Mouse (Mus musculus) cerebellum, postnatal 10 days (tissue): ENCODE data around the gene Baiap3.
"Not testable (repeated sequence)": the region's sequence is repeated elsewhere in the genome, so short reads cannot be mapped to it uniquely, and the experiment has no call there.

Source experiments
- DNase-seq, 2 experiments: peaks; one replicate each; pipeline ENCODE4 v3.0.0; 2021; ENCODE audit warnings: mixed read lengths in 2 of 2

Gene Baiap3

DNA sequence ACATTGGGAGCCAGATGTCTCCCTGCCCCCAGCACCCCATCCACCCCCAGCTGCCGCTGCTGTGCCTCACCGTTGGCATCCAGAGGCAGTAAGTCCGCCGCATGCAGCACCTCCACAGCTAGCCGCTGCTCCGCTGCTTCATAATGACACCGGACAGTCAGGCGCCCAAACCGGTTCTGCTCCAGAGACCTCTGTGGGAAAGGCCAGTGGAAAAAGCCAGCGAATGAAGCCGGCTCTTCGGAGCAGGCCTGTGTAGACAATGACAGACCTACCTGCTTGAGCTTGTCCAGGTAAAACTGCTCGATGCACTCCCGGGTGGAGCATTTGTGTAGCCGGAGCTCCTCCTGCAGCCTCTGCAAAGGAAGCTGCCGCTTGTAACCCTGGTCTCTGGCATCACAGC is 11.9 kb downstream of the Baiap3 start:
- DNase-seq, result no peak

DNA sequence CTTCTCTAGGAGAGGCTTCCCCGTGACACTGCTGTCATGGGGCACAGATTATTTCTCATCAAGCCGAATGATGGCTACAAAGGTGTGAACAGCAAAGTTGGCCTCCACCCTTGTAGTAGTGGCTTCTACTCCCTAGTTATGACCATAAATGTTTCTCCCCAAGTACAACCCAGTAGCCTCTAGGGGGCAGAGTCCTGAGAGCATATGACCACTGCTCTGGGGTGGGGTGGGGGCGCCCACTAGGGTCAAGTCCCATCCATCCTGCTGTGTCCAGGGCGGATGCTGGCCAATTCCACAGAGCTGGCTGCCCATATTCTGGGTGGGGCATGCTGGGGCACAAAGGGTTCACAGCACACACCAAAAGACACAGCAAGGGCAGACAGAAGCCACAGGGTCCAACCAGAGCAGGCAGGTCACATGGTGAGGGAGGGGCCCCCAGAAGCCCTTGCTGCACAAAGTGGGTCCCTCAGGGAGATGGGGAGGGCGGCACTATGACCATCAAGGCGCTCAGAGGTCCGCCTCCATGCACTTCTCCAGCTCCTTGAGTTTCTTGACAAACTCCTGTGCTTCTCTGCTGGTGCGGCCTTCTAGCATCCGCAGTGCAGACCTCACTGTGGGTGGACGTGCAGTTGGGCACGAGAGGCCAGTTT is 12.9 kb downstream of the Baiap3 start:
- DNase-seq, result no peak

DNA sequence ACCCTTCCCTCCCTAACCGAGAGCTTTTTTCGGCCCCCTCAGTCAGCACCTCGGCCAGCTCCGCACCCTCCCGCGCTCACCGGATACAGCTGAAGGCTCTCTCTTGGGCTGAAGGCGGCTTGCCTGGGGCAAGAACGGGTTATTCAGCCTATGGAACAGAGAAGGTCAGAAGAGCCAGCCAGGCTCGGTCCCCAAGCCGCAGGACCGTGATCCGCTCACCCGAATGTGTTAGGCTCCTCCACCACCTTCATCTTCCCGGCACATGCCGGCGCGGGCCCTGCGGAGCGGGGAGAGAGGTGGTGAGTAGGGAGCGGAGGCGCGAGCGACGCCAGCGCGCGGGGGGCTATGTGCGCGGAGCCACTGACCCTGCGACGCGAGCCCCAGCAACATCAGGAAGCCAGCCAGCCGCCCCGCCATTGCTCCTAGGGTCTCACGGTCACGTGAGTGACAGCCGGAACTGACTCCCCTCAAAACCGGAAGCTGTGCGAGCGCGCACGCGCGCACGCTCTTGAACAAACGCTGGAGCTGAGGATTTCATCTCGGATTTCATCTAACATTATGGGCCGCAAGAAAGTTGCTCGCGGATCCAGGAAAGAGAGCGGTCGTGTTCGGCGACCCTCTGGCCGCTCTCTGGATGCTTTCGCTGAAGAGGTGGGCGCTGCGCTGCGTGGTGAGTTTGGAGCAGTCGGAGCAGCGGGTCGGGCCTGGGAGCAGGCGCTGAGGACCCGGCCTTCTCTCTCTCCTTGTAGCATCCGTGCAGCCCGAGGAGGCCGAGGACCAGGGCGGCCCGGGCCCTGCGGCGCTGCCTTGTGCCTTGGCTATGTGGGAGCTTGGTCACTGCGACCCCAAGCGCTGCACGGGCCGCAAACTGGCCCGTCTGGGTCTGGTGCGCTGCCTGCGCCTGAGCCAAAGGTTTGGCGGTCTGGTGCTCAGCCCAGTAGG is 16.2 kb downstream of the Baiap3 start, which contains the start of the genes Gnptg and Tsr3:
Gene Gnptg, minus strand, starts transcription at position 430 of the 942 bp plus-strand sequence.
Gene Tsr3, plus strand, starts transcription at position 476 of the 942 bp plus-strand sequence.
- DNase-seq, result peak; percentile 93

DNA sequence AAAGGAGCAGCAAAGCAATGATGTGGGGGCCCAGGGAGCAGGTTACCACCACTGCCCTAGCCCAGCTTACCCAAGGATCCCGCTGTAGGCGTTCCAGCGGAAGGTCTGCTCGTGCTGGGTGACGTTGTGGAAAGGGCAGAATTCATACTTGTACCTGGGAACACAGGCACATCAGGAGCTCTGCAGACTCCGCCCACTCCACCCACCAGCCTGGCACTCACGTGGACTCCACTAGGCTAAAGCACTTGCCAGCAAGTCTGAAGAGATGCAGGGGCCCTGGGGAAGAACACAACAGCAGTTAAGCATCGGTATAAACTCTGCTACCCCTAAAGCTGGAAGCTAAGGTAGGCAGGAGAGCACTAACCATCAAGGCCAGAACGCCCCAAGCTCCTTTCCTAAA is 20.5 kb downstream of the Baiap3 start:
- no peak for DNase-seq

DNA sequence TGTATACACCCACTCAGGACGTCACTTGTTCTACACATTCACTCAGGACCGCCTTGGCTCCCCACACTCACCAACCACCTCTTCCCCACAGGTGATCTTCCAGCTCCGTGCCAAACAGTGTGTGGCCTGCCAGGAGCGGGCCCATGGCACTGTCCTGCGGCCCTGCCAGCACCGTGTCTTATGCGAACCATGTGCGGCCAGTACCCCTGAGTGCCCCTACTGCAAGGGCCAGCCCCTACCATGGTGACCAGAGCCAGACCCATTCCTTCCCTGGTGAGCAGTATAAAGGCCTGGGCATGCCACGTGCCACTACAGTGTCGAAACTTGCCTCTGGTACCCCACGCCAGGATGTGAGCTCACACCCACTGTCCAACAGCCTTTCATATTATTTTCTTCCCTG is 24.5 kb downstream of the Baiap3 start:
- not testable (repeated sequence) for DNase-seq

DNA sequence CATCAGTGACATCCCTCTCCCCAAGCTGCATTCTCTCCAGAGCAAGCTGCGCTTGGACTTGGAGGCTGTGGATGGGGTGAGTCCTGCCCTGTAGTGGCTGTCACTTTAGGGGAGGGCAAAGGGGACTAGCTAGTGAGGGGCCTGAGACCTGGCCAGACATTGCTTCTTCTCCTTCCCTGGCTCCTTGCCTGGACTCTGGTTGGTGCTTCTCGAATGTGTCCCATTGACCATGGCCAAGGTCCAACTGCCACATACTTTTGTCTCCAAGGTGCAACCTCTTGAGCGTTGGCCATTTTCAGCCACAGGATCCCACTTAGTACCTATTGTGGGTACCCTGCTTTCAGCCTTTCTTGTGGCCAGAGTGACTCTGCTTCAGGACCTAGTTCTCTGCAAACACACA is 25.5 kb downstream of the Baiap3 start:
- DNase-seq, result peak; percentile 59 to 68

DNA sequence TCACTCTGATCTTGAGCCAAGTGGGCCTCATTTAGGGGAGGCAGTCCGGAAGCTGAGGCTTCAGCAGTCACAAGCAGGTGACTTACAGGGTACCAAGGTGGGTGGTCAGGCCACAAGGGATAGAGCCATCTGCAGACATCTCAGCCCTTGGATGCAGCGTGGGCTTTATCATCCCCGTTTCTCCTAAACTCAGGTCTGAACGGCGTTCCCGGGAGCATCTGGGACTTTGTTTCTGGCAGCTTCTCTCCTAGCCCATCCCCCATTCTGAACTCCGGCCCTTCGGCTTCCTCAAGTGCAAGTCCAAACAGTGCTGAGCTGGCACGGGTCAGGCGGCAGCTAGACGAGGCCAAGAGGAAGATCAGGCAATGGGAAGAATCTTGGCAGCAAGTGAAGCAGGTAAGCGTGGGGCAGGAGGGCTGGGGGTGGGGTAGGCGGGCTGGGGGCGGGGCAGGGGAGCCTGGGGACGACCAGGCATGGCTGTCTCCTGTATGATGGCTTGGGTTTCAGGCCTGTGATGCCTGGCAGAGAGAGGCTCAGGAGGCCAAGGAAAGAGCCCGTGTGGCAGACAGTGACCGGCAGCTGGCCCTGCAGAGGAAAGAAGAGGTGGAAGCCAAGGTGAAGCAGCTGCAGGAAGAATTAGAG is 26.0 kb downstream of the Baiap3 start:
- DNase-seq, result peak in 1 of 2 experiments; percentile 43

DNA sequence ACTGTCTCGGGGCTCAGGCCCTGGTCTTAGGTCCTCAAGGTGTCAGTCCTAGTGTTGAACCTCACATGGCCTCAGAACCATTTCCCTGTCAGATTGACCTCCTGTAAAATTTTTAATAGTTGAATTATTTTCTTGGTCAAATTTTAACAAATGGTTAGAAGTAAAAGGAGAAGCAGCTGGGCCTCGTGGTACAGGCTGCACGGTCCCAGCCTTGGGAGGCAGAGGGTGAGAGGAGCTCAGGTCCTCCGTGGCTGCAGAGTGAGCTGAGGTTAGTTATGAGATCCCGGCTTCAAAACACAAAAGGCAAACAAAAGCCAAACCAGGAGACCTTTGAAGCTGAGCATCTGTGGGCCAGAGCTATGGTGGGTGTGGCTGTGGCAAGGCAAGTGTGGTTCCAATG is 28.2 kb downstream of the Baiap3 start:
- DNase-seq, result no peak

DNA sequence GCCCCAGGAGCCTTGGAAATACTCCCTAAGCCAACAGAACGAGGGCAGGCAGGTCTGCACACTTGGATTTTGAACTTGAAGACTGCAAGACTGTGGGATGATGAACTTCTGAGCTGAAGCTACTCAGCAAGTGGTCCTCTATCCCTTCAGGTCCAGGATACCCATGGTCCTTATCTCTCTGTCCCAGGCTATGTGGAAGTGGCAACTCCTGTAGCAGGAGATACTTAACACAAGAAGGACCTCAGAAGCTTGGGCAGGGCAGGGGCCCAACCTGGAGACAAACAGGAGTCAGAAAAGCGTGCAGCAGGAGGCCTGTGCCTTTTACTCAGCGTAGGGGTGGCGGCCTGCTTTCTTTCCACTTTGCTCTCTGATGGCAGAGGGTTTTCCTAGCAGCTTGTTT is 30.5 kb downstream of the Baiap3 start:
- no peak for DNase-seq

DNA sequence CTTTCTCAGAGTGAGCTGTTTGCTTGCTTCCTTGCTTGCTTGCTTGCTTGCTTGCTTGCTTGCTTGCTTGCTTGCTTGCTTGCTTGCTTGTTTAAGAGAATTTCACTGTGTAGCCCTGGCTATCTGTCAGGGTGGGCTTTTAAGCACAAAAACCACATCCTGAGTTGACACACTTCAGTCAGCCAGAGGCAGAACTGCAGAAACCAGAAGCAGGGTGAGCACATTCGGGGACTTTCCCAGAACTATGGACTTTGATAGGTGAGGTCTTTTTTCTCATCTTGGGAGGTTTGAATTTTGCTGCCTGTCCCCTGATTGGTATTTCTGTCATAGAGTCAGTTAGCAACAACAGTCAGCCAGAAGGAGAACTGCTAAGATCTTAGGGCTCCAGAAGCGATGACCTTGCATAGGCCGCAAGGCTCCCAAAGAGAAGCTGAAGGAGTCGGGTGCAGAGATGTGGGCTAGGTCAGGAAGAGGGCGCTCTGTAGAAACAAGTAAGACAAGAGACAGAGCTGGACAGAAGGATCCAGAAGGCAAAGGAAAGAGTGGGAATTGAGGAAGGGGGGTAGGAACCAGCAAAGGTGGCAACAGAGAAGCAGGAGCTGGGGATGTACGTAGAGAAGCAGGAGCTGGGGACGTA is 31.5 kb downstream of the Baiap3 start:
- no peak for DNase-seq

DNA sequence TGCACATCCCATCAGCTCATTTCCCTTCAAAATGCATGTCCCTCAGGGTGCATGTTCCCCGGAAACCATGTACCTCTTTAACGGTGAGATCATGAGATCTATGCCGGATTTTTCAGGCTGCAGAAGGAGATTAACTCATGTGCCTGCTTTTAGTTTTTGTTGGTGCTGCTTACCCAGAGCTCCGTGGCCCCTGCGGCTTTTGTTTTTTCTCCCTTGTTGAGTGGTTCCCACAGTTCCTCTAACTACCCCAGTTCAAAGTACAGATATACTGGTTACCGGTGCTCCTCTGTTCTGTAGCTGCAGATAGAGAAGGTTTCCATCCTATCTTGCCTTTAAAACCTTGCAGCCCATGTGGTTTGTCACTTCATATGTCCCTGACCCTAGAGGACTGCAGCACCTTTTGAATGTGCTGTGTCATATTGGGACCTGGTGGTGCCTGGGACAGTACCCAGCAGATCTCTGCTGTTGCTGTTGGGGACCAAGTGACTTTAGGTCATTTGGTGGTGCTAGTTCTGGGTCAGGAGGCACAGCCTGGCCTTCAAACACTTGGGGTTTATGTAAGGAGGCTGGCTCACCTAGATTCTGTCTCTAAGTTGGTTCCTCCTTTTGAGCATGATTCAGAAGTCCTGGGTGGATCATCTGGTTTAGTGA is 33.1 kb downstream of the Baiap3 start:
- no peak for DNase-seq

DNA sequence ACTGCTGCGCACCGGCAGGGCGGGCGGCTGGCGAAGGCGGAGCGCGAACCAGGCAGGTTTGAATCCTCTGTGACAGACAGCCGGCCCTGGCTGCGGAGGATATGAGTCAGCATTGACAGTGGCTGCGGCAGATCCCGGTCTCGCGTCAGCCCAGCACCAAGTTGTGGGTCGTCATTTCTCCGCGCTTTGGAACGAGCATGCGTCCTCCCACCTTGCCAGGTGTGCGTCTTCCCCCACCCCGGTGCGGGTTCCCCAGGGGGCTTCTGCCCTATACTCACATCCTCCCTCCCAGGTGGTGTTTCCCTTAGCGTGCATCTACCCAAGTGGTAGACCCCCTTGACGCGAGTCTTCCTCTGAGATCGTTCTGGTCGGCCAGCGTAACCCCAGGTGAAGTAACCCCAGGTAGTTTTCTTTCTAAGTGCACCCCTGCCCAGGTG is 33.6 kb downstream of the Baiap3 start:
- peak in 1 of 2 experiments; percentile 58 for DNase-seq

DNA sequence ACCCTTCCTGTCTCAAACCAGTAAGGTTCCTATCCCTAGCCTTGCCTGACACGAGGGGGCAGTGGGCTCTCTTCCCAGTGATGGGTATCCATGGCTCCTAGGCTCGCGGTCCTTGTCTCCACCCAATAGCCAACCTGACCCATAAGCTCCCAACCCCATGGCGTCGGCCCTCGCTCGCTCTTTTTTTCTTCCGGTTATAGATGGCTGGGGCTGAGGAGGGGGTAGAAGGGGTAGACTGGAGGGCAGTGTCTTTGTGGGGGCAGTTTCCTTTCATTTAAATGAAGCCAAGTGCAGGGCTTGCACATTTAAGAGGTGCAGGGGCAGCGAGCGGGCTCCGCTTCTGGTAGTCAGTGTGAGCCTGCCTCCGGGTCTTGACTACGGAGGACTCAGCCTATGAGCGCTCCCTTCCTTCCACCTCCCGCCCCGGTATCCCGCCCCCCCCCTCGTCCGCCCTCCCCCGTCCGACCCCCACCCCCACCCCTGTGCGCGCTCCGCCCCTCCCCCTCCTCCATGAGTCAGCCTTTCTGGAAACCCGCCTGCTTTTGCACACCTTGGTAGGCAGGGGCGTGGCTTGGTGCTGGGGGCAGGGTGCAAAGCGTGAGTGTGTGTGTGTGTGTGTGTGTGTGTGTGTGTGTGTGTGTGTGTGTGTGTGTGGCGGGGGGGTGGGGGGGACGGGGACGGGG is 34.2 kb downstream of the Baiap3 start:
- DNase-seq, result peak; percentile 85 to 90

DNA sequence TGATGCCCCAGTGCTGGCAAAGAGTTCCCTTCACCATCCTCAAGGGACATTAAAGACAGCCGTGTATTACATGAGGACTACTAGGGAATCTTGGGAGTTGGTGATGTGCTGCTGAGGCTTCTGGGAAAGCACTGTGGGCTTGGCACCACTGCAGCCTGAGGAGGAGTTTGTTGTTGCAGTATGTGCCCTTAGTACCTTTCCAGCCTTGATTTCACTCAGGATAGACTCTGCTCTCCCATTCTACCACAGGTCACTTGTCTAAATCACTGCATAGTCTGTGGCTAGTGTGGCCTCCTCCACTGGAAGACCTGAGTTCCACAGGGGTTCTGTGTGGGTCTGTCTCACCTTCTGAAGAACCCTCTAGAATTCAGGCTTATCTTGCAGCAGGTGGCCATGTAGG is 35.4 kb downstream of the Baiap3 start:
- no peak for DNase-seq

DNA sequence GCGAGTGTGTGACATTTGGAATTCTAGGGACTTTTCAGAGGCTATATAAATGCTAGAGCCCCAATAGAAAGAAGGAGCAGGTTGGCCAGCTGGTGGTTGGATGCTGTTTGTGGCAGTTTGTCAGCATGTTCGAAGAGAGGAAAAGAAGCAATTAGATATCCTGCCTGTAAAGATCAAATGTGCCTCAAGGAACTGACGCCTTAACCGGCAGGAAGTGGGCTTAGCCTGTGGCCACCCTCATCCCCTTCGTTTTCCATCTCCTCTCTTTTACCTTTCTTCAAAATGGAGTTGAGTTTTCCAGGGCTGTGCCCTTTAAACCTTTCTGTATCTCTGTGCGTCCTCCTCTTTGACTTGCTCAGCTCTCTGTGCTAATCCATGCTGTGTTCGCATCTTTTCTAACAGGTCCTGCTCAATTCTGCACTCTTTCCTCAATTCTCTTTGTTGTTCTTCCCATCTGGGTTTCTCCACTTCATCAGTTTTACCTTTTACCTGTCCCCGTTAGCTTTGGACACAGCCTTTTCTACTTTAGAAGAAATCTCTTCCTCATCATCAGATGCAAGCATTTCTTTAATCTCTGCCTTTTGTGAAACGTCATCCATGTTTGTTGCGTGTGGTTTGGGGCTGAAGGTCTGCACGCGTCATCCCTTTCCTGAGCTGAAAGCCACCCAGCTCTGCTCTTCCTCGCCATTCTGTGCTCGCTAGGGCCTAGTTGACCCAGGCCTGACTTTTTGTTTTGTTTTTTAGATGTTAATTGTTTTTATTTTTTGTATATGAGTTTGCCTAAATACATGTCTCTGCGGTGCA is 36.5 kb downstream of the Baiap3 start:
- no peak for DNase-seq

DNA sequence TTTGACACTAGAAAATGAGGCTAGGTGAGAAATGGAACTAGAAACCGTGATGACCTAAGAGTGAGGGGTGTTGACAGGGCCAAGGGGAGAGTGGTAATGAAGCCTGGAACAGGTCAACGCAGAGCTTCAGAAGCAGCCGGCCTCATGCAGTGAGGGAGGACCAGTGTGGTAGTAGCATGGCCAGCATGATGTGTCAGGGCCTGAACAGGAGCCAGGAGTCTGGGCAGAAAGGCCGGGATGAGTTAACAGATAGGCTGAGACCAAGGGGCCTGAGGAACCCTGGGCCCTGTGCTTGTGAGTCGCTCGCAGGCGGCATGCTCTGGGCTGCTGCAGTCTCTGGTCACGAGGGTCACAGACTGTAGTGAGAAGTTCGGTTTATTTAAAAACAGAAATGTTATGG is 37.2 kb downstream of the Baiap3 start:
- DNase-seq, result no peak

DNA sequence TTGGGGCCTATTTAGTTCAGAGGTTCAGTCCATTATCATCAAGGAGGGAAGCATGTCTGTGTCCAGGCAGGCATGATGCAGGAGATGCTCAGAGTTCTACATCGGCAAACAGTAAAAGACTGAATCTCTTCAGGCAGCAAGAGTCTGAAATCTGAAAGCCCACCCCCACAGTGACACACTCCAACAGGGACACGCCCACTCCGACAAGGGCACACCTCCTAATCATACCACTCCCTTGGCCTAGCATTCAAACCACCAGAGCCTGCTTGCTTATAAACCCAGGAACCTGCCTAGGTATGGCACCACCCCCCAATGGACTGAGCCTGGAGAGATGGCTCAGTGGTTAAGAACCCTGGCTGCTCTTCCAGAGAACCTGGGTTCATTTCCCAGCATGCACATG is 40.7 kb downstream of the Baiap3 start:
- no peak for DNase-seq

DNA sequence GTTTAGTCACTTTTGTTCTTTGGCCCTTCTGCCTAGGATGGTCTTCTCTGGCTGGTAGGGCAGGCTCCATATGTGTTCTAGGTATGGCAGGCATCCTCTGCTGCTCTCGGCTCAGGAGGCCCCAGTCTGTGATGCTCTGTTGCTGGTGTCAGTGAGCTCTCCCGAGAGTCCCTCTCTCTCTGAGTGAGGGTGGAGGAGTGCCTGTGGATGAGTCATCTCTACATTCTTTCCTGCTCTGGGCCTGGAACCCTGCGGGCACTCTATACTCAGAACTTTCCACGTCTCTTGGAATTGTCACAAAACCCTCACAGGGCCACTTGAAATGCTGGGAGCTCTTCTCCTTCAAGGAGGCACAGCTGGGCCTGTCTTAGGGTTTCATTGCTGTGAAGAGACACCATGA is 44.5 kb downstream of the Baiap3 start:
- DNase-seq, result no peak

DNA sequence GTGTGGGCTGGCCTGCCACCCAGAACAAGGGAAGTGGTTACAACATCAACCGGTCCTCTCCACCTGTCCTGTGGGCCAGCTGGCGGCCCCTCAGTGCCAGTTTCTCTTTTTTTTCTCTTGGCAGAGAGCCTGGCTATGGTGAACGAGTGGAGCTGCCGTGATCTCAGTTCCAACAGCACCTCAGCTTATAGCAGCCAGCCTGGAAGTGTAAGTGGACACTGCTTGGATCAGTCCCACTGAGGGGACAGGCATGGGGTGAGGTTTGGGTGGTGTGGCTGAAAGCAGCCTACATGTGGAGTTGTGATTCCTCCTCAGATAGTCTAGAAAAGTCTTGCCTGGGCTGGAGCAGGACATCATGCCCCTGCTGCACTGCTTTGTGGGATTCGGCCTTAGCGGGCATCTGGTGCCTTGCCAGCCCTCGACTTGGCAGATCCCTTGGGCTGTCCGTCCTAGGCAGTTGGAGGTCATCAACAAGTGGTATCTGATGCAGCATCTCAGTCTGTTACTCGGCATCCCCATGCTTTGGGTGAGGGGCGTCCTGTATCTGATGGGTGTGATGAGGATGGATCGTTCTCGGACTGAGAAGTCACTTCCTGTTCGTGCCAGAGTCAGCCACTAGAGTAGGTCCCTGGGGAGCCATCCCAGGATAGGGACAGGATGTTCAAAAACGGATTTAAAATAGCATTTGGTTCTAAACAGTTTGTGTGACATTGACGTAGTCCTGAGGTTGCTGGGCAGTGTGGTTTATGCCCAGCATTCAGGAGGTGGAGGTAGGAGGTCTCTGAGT is 45.3 kb downstream of the Baiap3 start:
- peak; percentile 71 to 84 for DNase-seq

DNA sequence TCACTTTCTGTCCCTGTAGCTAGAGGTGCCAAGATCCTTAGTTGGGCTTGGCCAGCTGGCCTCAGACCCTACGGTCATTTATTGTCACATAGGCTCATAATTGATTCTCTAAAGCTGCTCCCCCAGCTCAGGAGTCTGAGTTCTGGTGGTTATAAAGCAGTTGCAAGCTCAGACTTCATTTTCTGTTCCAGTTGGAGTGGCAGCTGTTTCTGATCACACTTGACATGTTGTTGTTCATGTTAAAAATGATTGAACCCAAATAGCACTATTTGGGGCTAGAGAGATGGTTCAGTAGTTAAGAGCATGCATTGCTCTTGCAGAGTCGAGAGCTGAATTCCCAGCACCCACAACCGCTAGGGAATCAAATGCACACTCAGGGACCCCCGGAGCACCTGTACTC is 46.2 kb downstream of the Baiap3 start:
- DNase-seq, result peak in 1 of 2 experiments; percentile 14
